Mouse (Mus musculus): ENCODE results near the gene Itga6. TPM values are rescaled to one million over a fixed set of nuclear protein-coding genes. Genes with fewer than 3 reads are reported as not detected.

The Itga6 gene
- polyA plus RNA-seq, 1 experiment from 2014 or later: 103 TPM

- 33% methylated on average over 5 of the region's 5 CpGs for WGBS
- ATAC-seq (ENCODE audit: insufficient number of reproducible peaks, insufficient read depth, low FRiP score, low read depth): no peak
- H3K9ac ChIP-seq (ENCODE audit: low read length): no peak overlapping the region
Measured at GRCm38 (mm10) chr2:71757098-71757497, 11.7 kb downstream of the Itga6 start.

GRCm38 (mm10) chr2:71758591-71759531 is 13.4 kb downstream of the Itga6 start:
- Histone ChIP-seq H3K36me3 (ENCODE audit: control insufficient read depth, insufficient read depth, low read length) (no peaks in the 10 kb centered on the region), H3K9ac (ENCODE audit: low read length) (no peak overlapping the region), H3K27ac (replicated peaks in 1 of 2; ENCODE audit: control insufficient read depth in 1 of 2, insufficient read depth in 1 of 2, low read depth in 2 of 2, low read length in 2 of 2) (no peak overlapping the region), H3K27me3 (ENCODE audit: control insufficient read depth, insufficient read depth, low read length) (no peaks in the 10 kb centered on the region), H3K4me1 (ENCODE audit: control insufficient read depth in 2 of 2, insufficient read depth in 2 of 2, low read length in 2 of 2) (peaks cover 5 to 7% of the 10 kb centered on the region in 2 experiments), H3K4me2 (ENCODE audit: low read length) (no peak overlapping the region), H3K9me3 (ENCODE audit: control insufficient read depth, low read length) (no peaks in the 10 kb centered on the region), H3K4me3 (ENCODE audit: control insufficient read depth in 1 of 2, insufficient read depth in 1 of 2, low read depth in 1 of 2, low read length in 2 of 2) (no peak overlapping the region)
- ATAC-seq (ENCODE audit: insufficient number of reproducible peaks, insufficient read depth, low FRiP score, low read depth): no peak
- WGBS: 49% methylated on average over 19 of the region's 19 CpGs

More at GRCm38 (mm10) chr2:71757098-71757497, 11.7 kb downstream of the Itga6 start:
- no peaks in the 10 kb centered on the region for H3K27me3 ChIP-seq (ENCODE audit: control insufficient read depth, insufficient read depth, low read length)
- no peak overlapping the region for H3K4me3 ChIP-seq (ENCODE audit: control insufficient read depth in 1 of 2, insufficient read depth in 1 of 2, low read depth in 1 of 2, low read length in 2 of 2)
- H3K4me2 ChIP-seq (ENCODE audit: low read length): no peak overlapping the region
- H3K27ac ChIP-seq (replicated peaks in 1 of 2; ENCODE audit: control insufficient read depth in 1 of 2, insufficient read depth in 1 of 2, low read depth in 2 of 2, low read length in 2 of 2): peak overlapping the region in 1 of 2 experiments; percentile 37; a peak in 1 of 4 replicates
- no peaks in the 10 kb centered on the region for H3K36me3 ChIP-seq (ENCODE audit: control insufficient read depth, insufficient read depth, low read length)
- no peaks in the 10 kb centered on the region for H3K9me3 ChIP-seq (ENCODE audit: control insufficient read depth, low read length)
- H3K4me1 ChIP-seq (ENCODE audit: control insufficient read depth in 2 of 2, insufficient read depth in 2 of 2, low read length in 2 of 2): peaks cover 5 to 7% of the 10 kb centered on the region in 2 experiments

GRCm38 (mm10) chr2:71760091-71760490 is 14.7 kb downstream of the Itga6 start:
- 84% methylated on average over 4 of the region's 4 CpGs for WGBS
- Histone ChIP-seq H3K9me3 (ENCODE audit: control insufficient read depth, low read length) (no peaks in the 10 kb centered on the region), H3K9ac (ENCODE audit: low read length) (no peak overlapping the region), H3K4me2 (ENCODE audit: low read length) (no peak overlapping the region), H3K4me1 (ENCODE audit: control insufficient read depth in 2 of 2, insufficient read depth in 2 of 2, low read length in 2 of 2) (peaks cover 7 to 8% of the 10 kb centered on the region in 2 experiments), H3K27ac (replicated peaks in 1 of 2; ENCODE audit: control insufficient read depth in 1 of 2, insufficient read depth in 1 of 2, low read depth in 2 of 2, low read length in 2 of 2) (no peak overlapping the region), H3K36me3 (ENCODE audit: control insufficient read depth, insufficient read depth, low read length) (no peaks in the 10 kb centered on the region), H3K4me3 (ENCODE audit: control insufficient read depth in 1 of 2, insufficient read depth in 1 of 2, low read depth in 1 of 2, low read length in 2 of 2) (no peak overlapping the region), H3K27me3 (ENCODE audit: control insufficient read depth, insufficient read depth, low read length) (no peaks in the 10 kb centered on the region)
- no peak for ATAC-seq (ENCODE audit: insufficient number of reproducible peaks, insufficient read depth, low FRiP score, low read depth)

GRCm38 (mm10) chr2:71761081-71761480 is 15.7 kb downstream of the Itga6 start:
- H3K9me3 ChIP-seq (ENCODE audit: control insufficient read depth, low read length): no peaks in the 10 kb centered on the region
- no peak overlapping the region for H3K9ac ChIP-seq (ENCODE audit: low read length)
- no peaks in the 10 kb centered on the region for H3K36me3 ChIP-seq (ENCODE audit: control insufficient read depth, insufficient read depth, low read length)
- no peaks in the 10 kb centered on the region for H3K27me3 ChIP-seq (ENCODE audit: control insufficient read depth, insufficient read depth, low read length)
- no peak overlapping the region for H3K4me2 ChIP-seq (ENCODE audit: low read length)
- WGBS: 86% methylated on average over 9 of the region's 9 CpGs
- H3K4me3 ChIP-seq (ENCODE audit: control insufficient read depth in 1 of 2, insufficient read depth in 1 of 2, low read depth in 1 of 2, low read length in 2 of 2): no peak overlapping the region
- peaks cover 7 to 8% of the 10 kb centered on the region in 2 experiments for H3K4me1 ChIP-seq (ENCODE audit: control insufficient read depth in 2 of 2, insufficient read depth in 2 of 2, low read length in 2 of 2)
- H3K27ac ChIP-seq (replicated peaks in 1 of 2; ENCODE audit: control insufficient read depth in 1 of 2, insufficient read depth in 1 of 2, low read depth in 2 of 2, low read length in 2 of 2): no peak overlapping the region
- ATAC-seq (ENCODE audit: insufficient number of reproducible peaks, insufficient read depth, low FRiP score, low read depth): no peak

GRCm38 (mm10) chr2:71764525-71764924 is 19.1 kb downstream of the Itga6 start:
- Histone ChIP-seq H3K27ac (replicated peaks in 1 of 2; ENCODE audit: control insufficient read depth in 1 of 2, insufficient read depth in 1 of 2, low read depth in 2 of 2, low read length in 2 of 2) (no peak overlapping the region), H3K9me3 (ENCODE audit: control insufficient read depth, low read length) (no peaks in the 10 kb centered on the region), H3K4me2 (ENCODE audit: low read length) (no peak overlapping the region), H3K27me3 (ENCODE audit: control insufficient read depth, insufficient read depth, low read length) (no peaks in the 10 kb centered on the region), H3K9ac (ENCODE audit: low read length) (no peak overlapping the region), H3K4me1 (ENCODE audit: control insufficient read depth in 2 of 2, insufficient read depth in 2 of 2, low read length in 2 of 2) (peaks cover 0 to 3% of the 10 kb centered on the region in 2 experiments; a peak in 2 of 4 replicates), H3K4me3 (ENCODE audit: control insufficient read depth in 1 of 2, insufficient read depth in 1 of 2, low read depth in 1 of 2, low read length in 2 of 2) (no peak overlapping the region), H3K36me3 (ENCODE audit: control insufficient read depth, insufficient read depth, low read length) (no peaks in the 10 kb centered on the region)
- ATAC-seq (ENCODE audit: insufficient number of reproducible peaks, insufficient read depth, low FRiP score, low read depth): no peak
- WGBS: 51% methylated on average over 5 of the region's 5 CpGs

GRCm38 (mm10) chr2:71764961-71765735 is 19.7 kb downstream of the Itga6 start:
- Histone ChIP-seq H3K36me3 (ENCODE audit: control insufficient read depth, insufficient read depth, low read length) (no peaks in the 10 kb centered on the region), H3K4me1 (ENCODE audit: control insufficient read depth in 2 of 2, insufficient read depth in 2 of 2, low read length in 2 of 2) (peaks cover 0 to 3% of the 10 kb centered on the region in 2 experiments; a peak in 2 of 4 replicates), H3K27me3 (ENCODE audit: control insufficient read depth, insufficient read depth, low read length) (no peaks in the 10 kb centered on the region), H3K4me3 (ENCODE audit: control insufficient read depth in 1 of 2, insufficient read depth in 1 of 2, low read depth in 1 of 2, low read length in 2 of 2) (no peak overlapping the region), H3K9me3 (ENCODE audit: control insufficient read depth, low read length) (no peaks in the 10 kb centered on the region), H3K9ac (ENCODE audit: low read length) (no peak overlapping the region), H3K27ac (replicated peaks in 1 of 2; ENCODE audit: control insufficient read depth in 1 of 2, insufficient read depth in 1 of 2, low read depth in 2 of 2, low read length in 2 of 2) (peak overlapping the region; percentile 14 to 17; a peak in 1 of 4 replicates), H3K4me2 (ENCODE audit: low read length) (no peak overlapping the region)
- WGBS: 76% methylated on average over 3 of the region's 3 CpGs
- no peak for ATAC-seq (ENCODE audit: insufficient number of reproducible peaks, insufficient read depth, low FRiP score, low read depth)

GRCm38 (mm10) chr2:71766007-71766406 is 20.6 kb downstream of the Itga6 start:
- H3K4me3 ChIP-seq (ENCODE audit: control insufficient read depth in 1 of 2, insufficient read depth in 1 of 2, low read depth in 1 of 2, low read length in 2 of 2): no peak overlapping the region
- no peak for ATAC-seq (ENCODE audit: insufficient number of reproducible peaks, insufficient read depth, low FRiP score, low read depth)
- H3K9me3 ChIP-seq (ENCODE audit: control insufficient read depth, low read length): no peaks in the 10 kb centered on the region
- no peak overlapping the region for H3K9ac ChIP-seq (ENCODE audit: low read length)
- no peak overlapping the region for H3K4me2 ChIP-seq (ENCODE audit: low read length)
- no peaks in the 10 kb centered on the region for H3K27me3 ChIP-seq (ENCODE audit: control insufficient read depth, insufficient read depth, low read length)
- H3K36me3 ChIP-seq (ENCODE audit: control insufficient read depth, insufficient read depth, low read length): no peaks in the 10 kb centered on the region
- 0 out of 4 replicates have a peak overlapping the region, but pooled peaks have one; percentile 14 to 17 for H3K27ac ChIP-seq (replicated peaks in 1 of 2; ENCODE audit: control insufficient read depth in 1 of 2, insufficient read depth in 1 of 2, low read depth in 2 of 2, low read length in 2 of 2)
- peaks cover 0 to 3% of the 10 kb centered on the region in 2 experiments; a peak in 2 of 4 replicates for H3K4me1 ChIP-seq (ENCODE audit: control insufficient read depth in 2 of 2, insufficient read depth in 2 of 2, low read length in 2 of 2)
- WGBS: 66% methylated on average over 5 of the region's 5 CpGs
